ENCODE assay signal across 8 mouse cellular contexts in genomic region chr12:70968141-70968790, GRCm38 (mm10). TPM values are rescaled to one million over a fixed set of nuclear protein-coding genes. Genes with fewer than 3 reads are reported as not detected.
DNase-seq lines count a peak whose midpoint lies in the region; ATAC-seq and TF ChIP-seq lines count a peak whose summit lies in the region.

No protein-coding gene starts in this region.

- TF ChIP-seq CTCF in Patski (IDR thresholded peaks at IDR 0.05), result peak; percentile 79

- peaks cover 16% of the 10 kb centered on the region for H3K36me3 ChIP-seq in hindbrain, embryonic 14.5 days (replicated peaks; ENCODE audit: control insufficient read depth, insufficient read depth)

- CTCF ChIA-PET in Patski (lab: Charles Lee), result no interaction called here

- H3K27ac ChIP-seq in hindbrain, embryonic 14.5 days, result peak overlapping the region; percentile 91

- no peaks in the 10 kb centered on the region for H3K27me3 ChIP-seq in Patski
- H3K27me3 ChIP-seq in hindbrain, embryonic 14.5 days (ENCODE audit: control insufficient read depth, insufficient read depth, low read length), result no peaks in the 10 kb centered on the region

- WGBS in hindbrain, embryonic 14.5 days, result under 1% methylated on average over 35 of the region's 35 CpGs

- POLR2A ChIA-PET in Patski (lab: Charles Lee), result no interaction called here

- in situ Hi-C loops in Patski (cut with MboI; ENCODE audit: low pct_unique_long_range_greater_than_20kb), result no loop called here

- H3K9ac ChIP-seq in hindbrain, embryonic 14.5 days, result peak overlapping the region; percentile 77

- H3K4me2 ChIP-seq in hindbrain, embryonic 14.5 days (replicated peaks), result peak overlapping the region; percentile 60

- DNase-seq in Patski (ENCODE audit: low read depth, low spot score), result peak; percentile 15
- peak; percentile 85 to 88 for DNase-seq in cerebellum, postnatal 14 days
- DNase-seq in frontal cortex, postnatal 25 days (ENCODE audit: low spot score in 2 of 2), result peak; percentile 53 to 74
- DNase-seq in hindbrain, embryonic 14.5 days (ENCODE audit: low spot score), result peak; percentile 88
- DNase-seq in left cerebral cortex, adult 11 months (ENCODE audit: low spot score), result peak; percentile 60
- DNase-seq in lung, postnatal 36 days, result peak; percentile 89
- peak; percentile 90 for DNase-seq in retina, postnatal 1 day
- peak; percentile 70 to 79 for DNase-seq in urinary bladder, adult 18-20 months (ENCODE audit: low spot score in 2 of 2)

- H3K4me1 ChIP-seq in hindbrain, embryonic 14.5 days (replicated peaks; ENCODE audit: control insufficient read depth, insufficient read depth, low read length), result 0 out of 2 replicates have a peak, but pooled peaks cover 7% of the 10 kb centered on the region

- H3K9me3 ChIP-seq in hindbrain, embryonic 14.5 days (ENCODE audit: control insufficient read depth, low read length), result no peaks in the 10 kb centered on the region

- peak overlapping the region; percentile 65 for H3K4me3 ChIP-seq in hindbrain, embryonic 14.5 days (replicated peaks; ENCODE audit: low read length)

- ATAC-seq in Patski, result peak; percentile 77
- ATAC-seq in hindbrain, embryonic 14.5 days (ENCODE audit: low FRiP score), result peak; percentile 84

RNA-seq across cellular contexts. Expression of gene Psma3, which starts 6.2 kb away (rescaled TPM):
- 201 TPM for polyA plus RNA-seq in Patski (2021)
- 488 and 564 TPM in 2 replicates for polyA plus RNA-seq in hindbrain, embryonic 14.5 days (2014; fragmentation: Nextera tagmentation; extraction: Ambion mirVana)

RNA-seq across cellular contexts. Expression of gene Actr10, which starts 30.6 kb away (rescaled TPM):
- polyA plus RNA-seq in Patski (2021), result 203 TPM
- polyA plus RNA-seq in hindbrain, embryonic 14.5 days (2014; fragmentation: Nextera tagmentation; extraction: Ambion mirVana), result 220 and 224 TPM in 2 replicates

RNA-seq across cellular contexts. Expression of gene Arid4a, which starts 47.5 kb away (rescaled TPM):
- polyA plus RNA-seq in Patski (2021), result 17.3 TPM
- polyA plus RNA-seq in hindbrain, embryonic 14.5 days (2014; fragmentation: Nextera tagmentation; extraction: Ambion mirVana), result 36.9 and 39.1 TPM in 2 replicates

Comparison
In these comparisons a context has a peak if more than half of its experiments do, and no peak if none do; other contexts are left out.
1. Peak in every context shown above with its lines: DNase-seq, ATAC-seq, H3K4me3 ChIP-seq and H3K27ac ChIP-seq.
2. DNase-seq: peak in every context shown above with its lines; median percentile 90 in retina, postnatal 1 day; 89 in lung, postnatal 36 days; 88 in hindbrain, embryonic 14.5 days; 86 in cerebellum, postnatal 14 days; 74 in urinary bladder, adult 18-20 months; 64 in frontal cortex, postnatal 25 days; 60 in left cerebral cortex, adult 11 months; 15 in Patski.